Mouse (Mus musculus) E14TG2a.4 (cell line): ENCODE results near the gene 4931408C20Rik.

Source experiments
- H3K27me3 ChIP-seq: 2 replicates; pipeline ENCODE4 v1.6.1; 2014; ENCODE audit warnings: low read length, control low read depth; ENCODE audit not compliant: insufficient read depth
- H3K36me3 ChIP-seq: 2 replicates; pipeline ENCODE4 v1.6.1; 2014; ENCODE audit warnings: low read length, control low read depth; ENCODE audit not compliant: insufficient read depth
- H3K4me1 ChIP-seq: replicated peaks from 2 replicates; pipeline ENCODE4 v1.6.1; 2014; ENCODE audit warnings: low read depth, low read length, control low read depth
- H3K4me3 ChIP-seq: replicated peaks from 2 replicates; pipeline ENCODE4 v1.5.1; 2014; ENCODE audit warnings: mild to moderate bottlenecking, low read length
- H3K9me3 ChIP-seq: 2 replicates; pipeline ENCODE4 v1.6.1; 2014; ENCODE audit warnings: low read length, control low read depth
- CTCF ChIP-seq: conservative IDR thresholded peaks from 2 replicates; pipeline ENCODE4 v1.5.1; 2014; ENCODE audit warnings: low read length
- NANOG ChIP-seq: IDR thresholded peaks from 2 replicates; pipeline ENCODE4 v1.6.1; 2014; ENCODE audit warnings: borderline replicate concordance, low read length, mixed read lengths
- POU5F1 ChIP-seq: IDR thresholded peaks from 2 replicates; pipeline ENCODE4 v1.6.1; 2014; ENCODE audit warnings: low read length, borderline replicate concordance

4931408C20Rik gene

DNA sequence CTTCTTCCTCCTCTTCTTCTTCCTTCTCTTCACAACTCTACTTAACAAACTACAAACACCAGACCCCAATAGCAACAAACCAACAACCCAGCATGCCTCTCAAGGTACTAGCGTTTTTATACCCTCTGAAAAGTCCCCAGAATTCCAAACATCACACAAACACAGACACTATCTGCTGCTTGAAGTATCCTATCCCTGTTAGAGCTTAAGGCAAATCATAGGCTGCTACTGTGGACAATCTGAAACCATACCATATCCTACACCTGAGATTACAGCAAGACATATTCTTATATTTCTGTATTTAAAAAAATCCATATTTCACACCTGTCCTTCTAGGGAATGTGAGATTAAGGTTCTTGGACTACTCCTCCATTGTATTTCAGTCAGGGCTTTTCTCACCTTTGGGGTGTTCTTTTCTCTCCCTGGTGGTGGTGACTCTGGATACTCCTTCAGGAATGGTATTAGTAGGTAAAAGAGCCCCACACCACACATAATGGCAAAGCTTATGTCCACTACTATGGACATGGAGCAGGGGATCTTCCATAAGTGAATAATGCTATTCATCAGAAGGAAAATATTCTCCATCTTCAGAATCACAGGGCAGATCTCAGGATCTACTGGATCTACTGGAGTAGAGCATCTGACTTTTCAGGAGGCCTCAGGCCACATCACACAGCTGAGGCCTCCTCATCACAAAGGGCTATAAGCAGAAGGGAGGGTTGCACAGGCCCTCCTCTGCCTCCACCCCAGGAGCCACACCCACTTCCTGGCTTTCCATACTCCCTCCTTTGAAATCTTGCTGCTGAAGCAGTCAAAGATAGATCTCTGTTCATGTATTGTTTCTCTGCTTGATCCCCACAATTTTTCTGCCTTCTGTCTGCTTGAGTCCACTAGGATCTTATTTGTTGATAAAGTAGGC is at the start of gene 4931408C20Rik:
4931408C20Rik (minus strand) TSS at position 619 of the 919 bp plus-strand sequence.
- H3K4me1 ChIP-seq, result no peaks in the 10 kb centered on the region
- no peak for TF ChIP-seq POU5F1
- no peak for TF ChIP-seq NANOG
- no peak for TF ChIP-seq CTCF
- H3K36me3 ChIP-seq, result no peaks in the 10 kb centered on the region
- H3K4me3 ChIP-seq, result no peak within 1 kb of the TSS
- H3K9me3 ChIP-seq, result no peaks in the 10 kb centered on the region
- H3K27me3 ChIP-seq, result no peaks in the 10 kb centered on the region

DNA sequence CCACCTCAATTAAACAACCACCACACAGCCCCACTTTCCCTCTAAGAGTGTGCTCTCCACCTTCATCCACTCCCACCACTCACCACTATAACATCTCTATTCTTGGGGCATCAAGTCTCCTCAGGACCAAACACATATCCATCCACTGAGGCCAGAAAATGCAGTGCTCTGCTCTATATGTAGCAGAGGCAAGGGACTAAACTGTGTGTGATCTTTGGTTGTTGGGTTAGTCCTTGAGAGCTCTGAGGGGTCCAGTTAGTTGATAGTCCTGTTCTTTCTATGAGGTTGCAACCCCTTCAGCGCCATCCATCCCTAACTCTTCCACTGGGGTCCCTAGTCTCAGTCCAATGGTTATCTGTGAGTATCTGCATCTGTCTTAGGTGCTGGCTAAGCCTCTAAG is 666 bp upstream of the 4931408C20Rik start:
- no peak overlapping the region for H3K4me3 ChIP-seq
- H3K4me1 ChIP-seq, result no peaks in the 10 kb centered on the region
- H3K27me3 ChIP-seq, result no peaks in the 10 kb centered on the region
- no peaks in the 10 kb centered on the region for H3K36me3 ChIP-seq
- no peaks in the 10 kb centered on the region for H3K9me3 ChIP-seq
- TF ChIP-seq NANOG (no peak), POU5F1 (no peak), CTCF (no peak)

DNA sequence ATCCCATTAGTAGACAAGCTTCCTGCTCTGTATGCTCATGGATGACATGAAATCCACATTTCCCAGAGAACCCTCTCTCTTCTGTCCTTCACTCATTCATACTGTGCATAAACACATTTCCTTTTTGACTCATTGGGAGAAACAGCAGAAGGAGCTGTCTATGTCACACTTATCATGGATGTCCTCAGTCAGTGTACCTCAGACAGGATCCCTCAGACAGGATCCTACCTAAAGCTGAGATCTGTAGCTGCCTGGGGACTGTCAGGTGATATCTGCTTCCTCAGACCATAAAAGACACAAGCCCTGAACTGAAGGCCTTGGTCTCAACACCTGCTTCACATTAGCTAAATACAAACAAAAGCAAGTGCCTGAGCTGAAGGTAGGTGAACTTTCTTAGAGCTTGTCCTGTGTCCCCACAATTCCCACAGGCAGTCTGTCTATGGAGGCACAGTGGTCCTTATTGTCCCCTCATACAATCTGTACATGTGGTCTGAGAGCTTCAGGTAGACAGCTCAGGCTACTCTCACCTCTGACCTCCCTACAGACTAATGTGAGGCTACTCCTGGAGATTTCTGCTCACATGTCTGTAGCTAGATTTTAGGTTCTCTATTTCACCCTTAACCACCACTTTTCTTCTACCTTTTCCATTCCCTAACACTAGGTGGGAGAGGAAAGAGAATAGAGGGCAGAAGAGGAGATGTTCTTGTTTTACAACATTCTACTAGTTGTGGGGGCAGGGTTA is 1.1 kb downstream of the 4931408C20Rik start:
- TF ChIP-seq CTCF, result no peak
- TF ChIP-seq NANOG, result no peak
- TF ChIP-seq POU5F1, result no peak
- no peaks in the 10 kb centered on the region for H3K9me3 ChIP-seq
- H3K4me1 ChIP-seq, result no peaks in the 10 kb centered on the region
- H3K4me3 ChIP-seq, result no peak overlapping the region
- H3K36me3 ChIP-seq, result no peaks in the 10 kb centered on the region
- H3K27me3 ChIP-seq, result no peaks in the 10 kb centered on the region

DNA sequence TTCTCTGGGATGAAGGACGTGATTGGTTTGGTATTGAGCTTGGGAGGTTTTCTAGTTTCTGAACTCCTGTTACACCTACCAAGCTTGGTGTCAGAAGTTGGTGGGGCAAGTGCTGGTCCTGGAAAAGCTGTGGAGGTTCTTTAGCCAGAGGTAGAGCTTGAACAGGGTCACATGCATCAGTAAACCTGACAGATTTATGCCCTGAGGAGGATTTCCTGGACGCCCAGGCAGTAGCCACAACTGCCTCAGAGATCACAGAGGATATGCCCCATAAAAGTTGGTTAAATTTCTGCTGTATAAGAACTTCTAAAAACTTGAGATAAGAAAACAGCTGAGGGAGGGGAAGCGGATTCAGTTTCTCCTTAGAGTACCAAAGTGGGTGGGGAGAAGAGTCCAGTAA is 1.9 kb downstream of the 4931408C20Rik start:
- no peaks in the 10 kb centered on the region for H3K27me3 ChIP-seq
- H3K36me3 ChIP-seq, result no peaks in the 10 kb centered on the region
- no peaks in the 10 kb centered on the region for H3K4me1 ChIP-seq
- TF ChIP-seq POU5F1, result no peak
- no peak for TF ChIP-seq CTCF
- TF ChIP-seq NANOG, result no peak
- no peaks in the 10 kb centered on the region for H3K9me3 ChIP-seq
- H3K4me3 ChIP-seq, result no peak overlapping the region

DNA sequence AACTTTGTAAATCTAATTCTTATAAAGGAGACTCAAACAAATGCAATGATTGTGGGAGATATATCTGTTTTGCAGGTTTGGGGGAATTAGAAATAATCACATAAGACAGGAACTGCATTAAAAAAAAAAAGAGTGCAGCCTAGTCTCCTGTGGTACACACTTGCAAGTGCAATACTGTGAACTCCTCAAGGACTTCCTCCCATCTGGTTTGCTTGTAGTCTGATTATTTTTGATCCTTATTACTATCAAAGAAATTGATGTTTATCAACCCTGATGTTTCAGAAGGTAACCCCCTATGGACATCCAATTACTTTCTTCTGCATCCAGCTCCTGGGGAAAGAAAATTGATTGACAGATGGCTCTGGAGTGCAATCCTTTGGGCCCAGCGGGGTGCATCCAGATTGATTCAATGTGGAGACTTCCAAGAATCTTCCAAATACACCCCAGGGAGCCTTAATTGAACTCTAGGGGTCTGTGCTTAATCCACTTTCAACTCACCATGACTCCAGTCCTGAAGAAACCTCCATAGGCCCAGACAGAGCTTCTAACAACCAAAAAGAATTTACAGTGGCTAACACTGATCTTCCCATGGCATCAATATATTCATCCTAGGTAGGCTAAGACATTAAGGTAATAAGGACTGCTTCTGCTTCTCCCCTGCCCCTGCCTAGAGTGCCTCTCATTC is 37.4 kb downstream of the 4931408C20Rik start:
- TF ChIP-seq POU5F1 (no peak), CTCF (no peak), NANOG (no peak)
- H3K4me1 ChIP-seq, result no peaks in the 10 kb centered on the region
- no peak overlapping the region for H3K4me3 ChIP-seq

DNA sequence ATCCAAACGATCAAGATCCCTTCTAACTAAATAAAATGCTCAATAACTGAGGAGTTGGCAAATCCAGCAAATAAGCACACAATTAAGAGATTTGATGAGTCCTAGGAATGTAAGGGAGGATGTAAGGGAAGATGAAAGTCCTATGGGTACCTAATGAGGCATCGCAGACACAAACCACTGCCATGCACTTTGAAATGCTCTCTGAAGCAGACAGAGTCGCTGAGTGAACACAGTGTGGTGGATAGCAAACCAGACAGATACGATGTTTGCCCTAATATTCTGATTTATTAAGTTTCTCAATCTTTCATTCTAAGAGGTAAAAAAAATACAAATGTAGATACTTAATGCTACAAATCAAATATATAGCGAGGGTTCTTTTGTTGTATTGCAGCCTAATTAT is 51.2 kb downstream of the 4931408C20Rik start:
- H3K27me3 ChIP-seq, result no peaks in the 10 kb centered on the region
- H3K36me3 ChIP-seq, result no peaks in the 10 kb centered on the region
- no peak overlapping the region for H3K4me3 ChIP-seq
- TF ChIP-seq POU5F1, result no peak
- no peak for TF ChIP-seq CTCF
- no peaks in the 10 kb centered on the region for H3K4me1 ChIP-seq
- no peaks in the 10 kb centered on the region for H3K9me3 ChIP-seq

More for the DNA sequence above, 37.4 kb downstream of the 4931408C20Rik start:
- Histone ChIP-seq H3K27me3 (no peaks in the 10 kb centered on the region), H3K36me3 (no peaks in the 10 kb centered on the region), H3K9me3 (no peaks in the 10 kb centered on the region)
